Mouse (Mus musculus): Measurements from ENCODE around the gene Usp40. TPM values are rescaled to one million over a fixed set of nuclear protein-coding genes. Genes with fewer than 3 reads are reported as not detected.

Gene Usp40
- polyA plus RNA-seq, 1 experiment = 17.7 TPM

GRCm38 (mm10) chr1:87906361-87906956, 101.9 kb downstream of the Usp40 start:
- Histone ChIP-seq H3K4me3 (ENCODE audit: insufficient read depth, low read length) (no peak overlapping the region), H3K4me1 (ENCODE audit: control insufficient read depth, insufficient read depth, low read length) (no peaks in the 10 kb centered on the region; the same call in 1 of the 2 replicates)

GRCm38 (mm10) chr1:87902186-87902585, 106.2 kb downstream of the Usp40 start:
- no peaks in the 10 kb centered on the region; the same call in 1 of the 2 replicates for H3K4me1 ChIP-seq (ENCODE audit: control insufficient read depth, insufficient read depth, low read length)

More at GRCm38 (mm10) chr1:87906361-87906956, 101.9 kb downstream of the Usp40 start:
- no peak overlapping the region for H3K27ac ChIP-seq (ENCODE audit: insufficient read depth, low read length)
- TF ChIP-seq CTCF (IDR thresholded peaks at IDR 0.05; ENCODE audit: extremely low read depth, insufficient read depth, low read length) (peak; percentile 42), POLR2A (IDR thresholded peaks at IDR 0.05; ENCODE audit: extremely low read depth, insufficient read depth, low read length) (no peak)

GRCm38 (mm10) chr1:87900979-87901378, 107.4 kb downstream of the Usp40 start:
- no peaks in the 10 kb centered on the region; the same call in 1 of the 2 replicates for H3K4me1 ChIP-seq (ENCODE audit: control insufficient read depth, insufficient read depth, low read length)
- H3K27ac ChIP-seq (ENCODE audit: insufficient read depth, low read length) = no peak overlapping the region
- TF ChIP-seq POLR2A (IDR thresholded peaks at IDR 0.05; ENCODE audit: extremely low read depth, insufficient read depth, low read length) (no peak), CTCF (IDR thresholded peaks at IDR 0.05; ENCODE audit: extremely low read depth, insufficient read depth, low read length) (no peak)
- no peak overlapping the region for H3K4me3 ChIP-seq (ENCODE audit: insufficient read depth, low read length)

More at GRCm38 (mm10) chr1:87902186-87902585, 106.2 kb downstream of the Usp40 start:
- H3K4me3 ChIP-seq (ENCODE audit: insufficient read depth, low read length) = no peak overlapping the region
- TF ChIP-seq POLR2A (IDR thresholded peaks at IDR 0.05; ENCODE audit: extremely low read depth, insufficient read depth, low read length) (no peak), CTCF (IDR thresholded peaks at IDR 0.05; ENCODE audit: extremely low read depth, insufficient read depth, low read length) (no peak)
- no peak overlapping the region for H3K27ac ChIP-seq (ENCODE audit: insufficient read depth, low read length)

GRCm38 (mm10) chr1:87899701-87900100, 108.7 kb downstream of the Usp40 start:
- no peak overlapping the region for H3K27ac ChIP-seq (ENCODE audit: insufficient read depth, low read length)
- no peaks in the 10 kb centered on the region; the same call in 1 of the 2 replicates for H3K4me1 ChIP-seq (ENCODE audit: control insufficient read depth, insufficient read depth, low read length)
- TF ChIP-seq CTCF (IDR thresholded peaks at IDR 0.05; ENCODE audit: extremely low read depth, insufficient read depth, low read length) (no peak), POLR2A (IDR thresholded peaks at IDR 0.05; ENCODE audit: extremely low read depth, insufficient read depth, low read length) (no peak)
- no peak overlapping the region for H3K4me3 ChIP-seq (ENCODE audit: insufficient read depth, low read length)

GRCm38 (mm10) chr1:87896921-87897320, 111.4 kb downstream of the Usp40 start:
- H3K27ac ChIP-seq (ENCODE audit: insufficient read depth, low read length) = no peak overlapping the region
- no peaks in the 10 kb centered on the region; the same call in 1 of the 2 replicates for H3K4me1 ChIP-seq (ENCODE audit: control insufficient read depth, insufficient read depth, low read length)
- H3K4me3 ChIP-seq (ENCODE audit: insufficient read depth, low read length) = no peak overlapping the region
- TF ChIP-seq CTCF (IDR thresholded peaks at IDR 0.05; ENCODE audit: extremely low read depth, insufficient read depth, low read length) = no peak
- TF ChIP-seq POLR2A (IDR thresholded peaks at IDR 0.05; ENCODE audit: extremely low read depth, insufficient read depth, low read length) = no peak

Other genes with a start within 250 kb of the Usp40 start
- 2.2 and 3.0 TPM in 2 replicates for gene Sag, start 204.9 kb downstream of the Usp40 start, polyA plus RNA-seq (2012; rRNA removed)
- gene Dgkd, start 155.3 kb downstream of the Usp40 start, polyA plus RNA-seq (2012; rRNA removed) = 53.3 and 61.4 TPM in 2 replicates
- not detected in 2 replicates for gene Ugt1a10, start 46.8 kb upstream of the Usp40 start, polyA plus RNA-seq (2012; rRNA removed)
- not detected in 2 replicates for gene Ugt1a9, start 62.2 kb upstream of the Usp40 start, polyA plus RNA-seq (2012; rRNA removed)
- not detected in 2 replicates for gene Ugt1a8, start 79.3 kb upstream of the Usp40 start, polyA plus RNA-seq (2012; rRNA removed)
- gene Ugt1a7c, start 86.5 kb upstream of the Usp40 start, polyA plus RNA-seq (2012; rRNA removed) = 1.3 and 1.4 TPM in 2 replicates
- 0.13 TPM in 1 of 2 replicates, not detected in the other for gene Ugt1a6b, start 94.7 kb upstream of the Usp40 start, polyA plus RNA-seq (2012; rRNA removed)
- 3.5 and 4.1 TPM in 2 replicates for gene Ugt1a6a, start 126.3 kb upstream of the Usp40 start, polyA plus RNA-seq (2012; rRNA removed)
- gene Ugt1a5, start 157.5 kb upstream of the Usp40 start, polyA plus RNA-seq (2012; rRNA removed) = not detected in 2 replicates
- gene Ugt1a2, start 192.1 kb upstream of the Usp40 start, polyA plus RNA-seq (2012; rRNA removed) = not detected in 2 replicates
- gene Dnajb3, start 197.2 kb upstream of the Usp40 start, polyA plus RNA-seq (2012; rRNA removed) = 1.6 and 2.1 TPM in 2 replicates
- 0.06 and 0.08 TPM in 2 replicates for gene Ugt1a1, start 203.4 kb upstream of the Usp40 start, polyA plus RNA-seq (2012; rRNA removed)
- gene Mroh2a, start 218.4 kb upstream of the Usp40 start, polyA plus RNA-seq (2012; rRNA removed) = 0.02 TPM in 1 of 2 replicates, not detected in the other